Mouse (Mus musculus) thymus, adult 2 months (tissue): ENCODE data around the gene Actr2. TPM values are rescaled to one million over a fixed set of nuclear protein-coding genes. Genes with fewer than 3 reads are reported as not detected.
"Not testable (repeated sequence)": the region's sequence is repeated elsewhere in the genome, so short reads cannot be mapped to it uniquely, and the experiment has no call there.

Experiments used
- DNase-seq: peaks from one replicate; pipeline ENCODE4 v3.0.0; 2021
- H3K27ac ChIP-seq: fragments of 200-500 bp; 2 replicates; pipeline ENCODE4 v1.5.1; 2012; ENCODE audit warnings: low read length, control low read depth; ENCODE audit not compliant: control insufficient read depth, insufficient read depth
- H3K27me3 ChIP-seq: fragments of 200-500 bp; 2 replicates; pipeline ENCODE4 v1.6.1; 2012; ENCODE audit warnings: mild to moderate bottlenecking, low read length, moderate library complexity, mixed read lengths; ENCODE audit not compliant: control insufficient read depth, insufficient read depth
- H3K36me3 ChIP-seq: fragments of 200-500 bp; 2 replicates; pipeline ENCODE4 v1.6.1; 2012; ENCODE audit warnings: mild to moderate bottlenecking, low read length, moderate library complexity; ENCODE audit not compliant: control insufficient read depth, insufficient read depth
- H3K4me1 ChIP-seq: fragments of 200-500 bp; replicated peaks from 2 replicates; pipeline ENCODE4 v1.6.1; 2012; ENCODE audit warnings: low read length; ENCODE audit not compliant: control insufficient read depth, insufficient read depth
- H3K4me3 ChIP-seq: fragments of 200-500 bp; 2 replicates; pipeline ENCODE4 v1.5.1; 2012; ENCODE audit warnings: mild to moderate bottlenecking, low read length, control low read depth, moderate library complexity; ENCODE audit not compliant: control insufficient read depth, insufficient read depth
- CTCF ChIP-seq: fragments of 200-500 bp; IDR thresholded peaks from 2 replicates; pipeline ENCODE4 v1.5.1; 2012; ENCODE audit warnings: mild to moderate bottlenecking, control low read depth, low read length, moderate library complexity, borderline replicate concordance; ENCODE audit not compliant: control insufficient read depth, poor library complexity, insufficient read depth; ENCODE audit errors: extremely low read depth
- POLR2A ChIP-seq: fragments of 200-500 bp; IDR thresholded peaks from 2 replicates; pipeline ENCODE4 v1.6.1; 2012; ENCODE audit warnings: mild to moderate bottlenecking, low read length, control low read depth, moderate library complexity; ENCODE audit not compliant: control insufficient read depth, poor library complexity, insufficient read depth; ENCODE audit errors: extremely low read depth
- WGBS: fragments of 180-500 bp; shearing (Covaris S2); methylation state at CpG from one replicate; pipeline ENCODE4 v1.1.7; 2018; 5-methylcytosine and 5-hydroxymethylcytosine counted together
- polyA plus RNA-seq: library from polyadenylated mRNA; depleted of rRNA; stranded (reverse); fragments of >200 nt; gene quantifications from 2 replicates; pipeline ENCODE4 v1.2.3, GENCODE M21; 2012; rRNA removed

Gene Actr2
- polyA plus RNA-seq, result 40.8 and 41.7 TPM in 2 replicates

DNA sequence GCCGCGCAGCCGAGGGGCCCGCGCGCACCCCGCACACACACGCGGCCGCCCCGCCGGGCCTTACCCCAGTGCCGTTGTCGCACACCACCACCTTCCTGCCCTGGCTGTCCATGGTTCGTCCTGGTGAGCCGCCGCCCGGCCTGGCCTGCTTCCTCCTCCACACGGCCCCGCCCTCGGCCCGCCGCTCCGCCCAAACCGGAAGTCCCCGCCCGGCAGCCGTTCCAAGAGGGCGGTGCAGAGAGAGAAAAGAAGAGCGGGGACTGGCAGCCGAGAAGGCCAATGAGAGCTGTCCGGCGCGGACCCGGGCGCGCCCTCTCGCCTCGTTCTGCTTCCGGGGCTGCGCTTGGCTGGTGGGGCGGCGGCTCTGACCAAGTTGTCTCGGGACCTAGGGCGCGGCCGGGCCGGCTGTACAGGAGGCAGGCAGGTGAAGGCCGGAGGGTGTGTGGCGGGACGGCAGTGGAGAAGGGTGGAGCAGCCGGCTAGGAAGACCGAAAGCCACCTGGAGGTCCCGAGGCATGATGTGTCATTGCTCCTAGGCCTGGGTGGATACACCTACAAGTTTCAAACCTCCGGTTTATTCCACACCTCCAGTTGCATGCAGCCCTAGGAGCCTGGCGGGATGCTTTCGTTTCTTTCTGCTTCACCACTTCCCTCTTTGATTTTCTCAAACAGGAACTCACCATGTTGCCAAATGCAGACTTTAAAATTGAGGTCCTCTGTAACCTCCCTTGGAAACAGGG, at the start of gene Actr2:
Actr2 (minus strand) TSS at position 173 of the 740 bp plus-strand sequence.
- Histone ChIP-seq H3K27me3 (no peaks in the 10 kb centered on the region), H3K27ac (peak within 1 kb of the TSS; percentile 84), H3K4me3 (peak within 1 kb of the TSS; percentile 96), H3K4me1 (peaks cover 9% of the 10 kb centered on the region), H3K36me3 (no peaks in the 10 kb centered on the region)
- peak; percentile 98 for DNase-seq
- TF ChIP-seq CTCF (no peak), POLR2A (peak; percentile 90)
- under 1% methylated on average over 56 of the region's 57 CpGs for WGBS

GRCm38 (mm10) chr11:20158879-20159278, 46.2 kb upstream of the Actr2 start:
- Histone ChIP-seq H3K27ac (no peak overlapping the region), H3K36me3 (no peaks in the 10 kb centered on the region), H3K4me3 (no peak overlapping the region), H3K27me3 (no peaks in the 10 kb centered on the region), H3K4me1 (no peaks in the 10 kb centered on the region)
- TF ChIP-seq POLR2A, result no peak
- no peak for TF ChIP-seq CTCF
- DNase-seq, result no peak

GRCm38 (mm10) chr11:20153542-20153941, 40.8 kb upstream of the Actr2 start:
- not testable (repeated sequence) for H3K4me3 ChIP-seq, H3K36me3 ChIP-seq, DNase-seq, H3K27ac ChIP-seq, H3K27me3 ChIP-seq, H3K4me1 ChIP-seq
- 97% methylated on average over 5 of the region's 5 CpGs for WGBS

DNA sequence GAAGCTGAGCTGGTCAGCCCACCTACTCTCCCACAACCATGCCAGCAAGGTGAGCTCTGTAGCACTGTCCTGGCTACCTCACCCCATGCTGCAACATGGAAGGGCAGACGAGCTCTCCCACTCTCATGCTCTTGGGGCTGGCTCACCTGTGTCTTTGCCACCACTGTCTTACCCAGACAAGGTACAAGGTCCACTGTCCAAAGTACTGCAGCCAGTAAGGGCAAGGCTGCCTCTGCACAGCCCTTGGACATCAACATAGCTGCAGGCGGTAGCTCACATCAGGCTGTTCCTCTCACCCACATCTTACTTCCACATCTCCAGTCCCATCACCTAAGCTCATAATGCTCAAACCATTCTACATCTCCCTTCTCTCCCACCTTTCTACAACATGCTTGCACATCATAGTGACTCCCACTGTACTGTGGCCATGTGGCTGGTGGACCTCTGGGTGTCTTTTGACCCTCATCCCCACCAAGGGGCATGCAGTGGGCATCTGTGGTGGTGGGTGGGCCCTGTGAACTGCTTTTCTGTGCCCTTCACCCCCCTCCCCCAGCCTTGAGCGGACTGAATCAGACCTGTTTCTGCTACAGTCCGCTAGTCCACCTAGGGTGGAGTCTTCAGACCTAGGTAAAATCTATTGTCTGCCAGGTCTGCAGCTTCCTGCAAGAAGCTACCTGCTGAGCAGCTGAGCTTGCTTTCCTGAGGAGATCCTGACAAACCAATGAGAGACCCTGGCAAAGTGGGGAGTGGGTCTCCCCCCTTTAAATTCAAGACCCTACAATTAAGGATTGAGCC, 39.6 kb upstream of the Actr2 start:
- Histone ChIP-seq H3K4me1 (no peaks in the 10 kb centered on the region), H3K4me3 (no peak overlapping the region), H3K27me3 (no peaks in the 10 kb centered on the region), H3K36me3 (no peaks in the 10 kb centered on the region), H3K27ac (no peak overlapping the region)
- no peak for TF ChIP-seq POLR2A
- TF ChIP-seq CTCF, result no peak
- DNase-seq, result no peak
- WGBS, result 93% methylated on average over 4 of the region's 4 CpGs

GRCm38 (mm10) chr11:20151290-20151689, 38.6 kb upstream of the Actr2 start:
- Histone ChIP-seq H3K36me3 (no peaks in the 10 kb centered on the region), H3K4me3 (no peak overlapping the region), H3K27ac (no peak overlapping the region), H3K27me3 (no peaks in the 10 kb centered on the region), H3K4me1 (no peaks in the 10 kb centered on the region)
- DNase-seq, result no peak
- no peak for TF ChIP-seq CTCF
- WGBS, result 48% methylated on average over 5 of the region's 5 CpGs

GRCm38 (mm10) chr11:20149936-20150335, 37.2 kb upstream of the Actr2 start:
- 96% methylated on average over 3 of the region's 3 CpGs for WGBS
- TF ChIP-seq CTCF (no peak), POLR2A (no peak)
- no peak overlapping the region for H3K27ac ChIP-seq
- no peaks in the 10 kb centered on the region for H3K4me1 ChIP-seq
- DNase-seq, result no peak
- no peaks in the 10 kb centered on the region for H3K36me3 ChIP-seq
- H3K27me3 ChIP-seq, result no peaks in the 10 kb centered on the region
- no peak overlapping the region for H3K4me3 ChIP-seq

DNA sequence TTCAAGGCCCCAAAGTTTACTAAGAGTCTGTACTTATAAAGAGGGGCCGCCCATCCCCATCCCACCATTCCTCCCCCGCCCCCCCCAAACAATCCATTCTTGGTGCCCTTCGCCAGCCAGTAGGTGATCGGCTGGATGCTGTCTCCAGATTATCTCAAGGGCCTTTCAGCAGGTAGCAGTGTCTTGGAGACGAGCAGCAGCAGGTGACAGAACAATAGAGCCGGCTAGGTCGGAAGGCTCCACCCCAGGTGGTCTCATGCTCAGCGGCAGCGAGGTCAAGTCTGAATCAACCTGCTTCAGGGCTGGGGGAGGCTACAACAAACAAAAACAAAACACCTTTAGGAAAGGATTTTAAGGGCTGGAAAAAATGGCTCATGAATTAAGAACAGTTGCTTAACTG, 32.7 kb upstream of the Actr2 start:
- no peaks in the 10 kb centered on the region for H3K36me3 ChIP-seq
- WGBS, result 97% methylated on average over 9 of the region's 9 CpGs
- TF ChIP-seq CTCF (no peak), POLR2A (no peak)
- DNase-seq, result no peak
- H3K4me1 ChIP-seq, result no peaks in the 10 kb centered on the region
- H3K4me3 ChIP-seq, result no peak overlapping the region
- no peaks in the 10 kb centered on the region for H3K27me3 ChIP-seq
- no peak overlapping the region for H3K27ac ChIP-seq
